Mouse (Mus musculus) stomach, postnatal 0 days (tissue): Measurements from ENCODE around the gene Atp2a3. TPM values are rescaled to one million over a fixed set of nuclear protein-coding genes. Genes with fewer than 3 reads are reported as not detected.

Experiments used
- ATAC-seq: fragments of 200-750 bp; cut with Nextera tagmentation; 2 replicates; pipeline ENCODE4 v1.8.0; 2017; ENCODE audit not compliant: low FRiP score, low TSS enrichment
- DNase-seq: peaks from one replicate; pipeline ENCODE4 v3.0.0-alpha.2; 2016; ENCODE audit warnings: low spot score
- H3K27ac ChIP-seq: fragments of 300-500 bp; sonication (generic); replicated peaks from 2 replicates; pipeline ENCODE4 v1.5.1; 2014; ENCODE audit warnings: mild to moderate bottlenecking, control low read depth
- H3K27me3 ChIP-seq: fragments of 300-500 bp; sonication (generic); 2 replicates; pipeline ENCODE4 v1.6.1; 2014; ENCODE audit warnings: low read length; ENCODE audit not compliant: control insufficient read depth, insufficient read depth
- H3K36me3 ChIP-seq: fragments of 300-500 bp; sonication (generic); 2 replicates; pipeline ENCODE4 v1.6.1; 2014; ENCODE audit warnings: low read length, mixed read lengths; ENCODE audit not compliant: control insufficient read depth, insufficient read depth
- H3K4me1 ChIP-seq: fragments of 300-500 bp; sonication (generic); replicated peaks from 2 replicates; pipeline ENCODE4 v1.6.1; 2014; ENCODE audit warnings: antibody characterized with exemption; ENCODE audit not compliant: control insufficient read depth, insufficient read depth
- H3K4me2 ChIP-seq: fragments of 300-500 bp; sonication (generic); replicated peaks from 2 replicates; pipeline ENCODE4 v1.6.1; 2014; ENCODE audit warnings: low read depth, mild to moderate bottlenecking, control low read depth, moderate library complexity
- H3K4me3 ChIP-seq: fragments of 300-500 bp; sonication (generic); 2 replicates; pipeline ENCODE4 v1.5.1; 2014; ENCODE audit warnings: low read depth, low read length, control low read depth
- H3K9ac ChIP-seq: fragments of 300-500 bp; sonication (generic); 2 replicates; pipeline ENCODE4 v1.6.1; 2014; ENCODE audit warnings: mild to moderate bottlenecking, low read length, control low read depth, mixed read lengths
- H3K9me3 ChIP-seq: fragments of 300-500 bp; sonication (generic); 2 replicates; pipeline ENCODE4 v1.6.1; 2016; ENCODE audit warnings: low read length; ENCODE audit not compliant: control insufficient read depth
- CTCF ChIP-seq: IDR thresholded peaks from 2 replicates; pipeline ENCODE4 v1.5.1; 2016; ENCODE audit warnings: antibody characterized with exemption, low read depth, mild to moderate bottlenecking, moderate library complexity
- EP300 ChIP-seq: optimal IDR thresholded peaks from 2 replicates; pipeline ENCODE3; 2016; ENCODE audit warnings: antibody characterized with exemption
- WGBS: fragments of 180-500 bp; shearing (Covaris S2); extraction: QIAGEN DNeasy Blood & Tissue Kit; methylation state at CpG from one replicate; pipeline ENCODE4 v1.1.7; 2014; 5-methylcytosine and 5-hydroxymethylcytosine counted together
- polyA plus RNA-seq: library from polyadenylated mRNA; unstranded; fragments of >200 nt; fragmentation: Nextera tagmentation; extraction: Ambion mirVana; gene quantifications from 2 replicates; pipeline ENCODE4 v1.2.1, GENCODE M21; 2015

Gene Atp2a3
- polyA plus RNA-seq, 1 experiment from 2014 or later: 19.6 TPM

GRCm38 (mm10) chr11:73009531-73010274, 48.7 kb downstream of the Atp2a3 start:
- no peak for DNase-seq
- WGBS: 60% methylated on average over 13 of the region's 13 CpGs
- H3K4me3 ChIP-seq: no peak overlapping the region

DNA sequence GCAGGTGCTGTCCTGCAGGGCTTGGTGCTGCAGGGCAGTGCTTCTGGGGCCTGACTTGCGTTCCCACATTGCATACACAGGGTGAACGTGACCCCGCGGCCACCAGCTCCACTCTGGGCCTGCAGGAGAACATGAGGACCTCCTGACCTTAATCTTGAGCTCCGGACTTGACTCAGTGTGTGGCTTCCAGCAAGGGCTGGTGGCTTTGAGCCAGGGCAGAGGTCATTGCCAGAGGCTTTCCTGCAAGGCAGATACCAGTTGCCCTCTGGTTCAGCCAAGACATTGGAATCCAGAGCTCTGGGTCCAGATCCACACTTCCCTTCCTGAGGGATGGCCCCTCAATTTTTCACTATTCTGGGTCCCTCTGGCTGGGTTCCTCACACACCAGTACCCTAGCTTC, 53.0 kb downstream of the Atp2a3 start:
- Histone ChIP-seq H3K9me3 (no peaks in the 10 kb centered on the region), H3K4me2 (no peak overlapping the region), H3K27me3 (no peaks in the 10 kb centered on the region), H3K4me1 (0 out of 2 replicates have a peak, but pooled peaks cover 3% of the 10 kb centered on the region), H3K27ac (no peak overlapping the region), H3K36me3 (no peaks in the 10 kb centered on the region), H3K4me3 (no peak overlapping the region), H3K9ac (no peak overlapping the region)
- TF ChIP-seq EP300 (no peak), CTCF (no peak)
- no peak for DNase-seq
- WGBS: 62% methylated on average over 5 of the region's 5 CpGs
- ATAC-seq: no peak

More at GRCm38 (mm10) chr11:73009531-73010274, 48.7 kb downstream of the Atp2a3 start:
- Histone ChIP-seq H3K4me1 (no peaks in the 10 kb centered on the region), H3K9ac (no peak overlapping the region), H3K9me3 (no peaks in the 10 kb centered on the region), H3K27ac (no peak overlapping the region), H3K27me3 (no peaks in the 10 kb centered on the region), H3K36me3 (no peaks in the 10 kb centered on the region), H3K4me2 (no peak overlapping the region)
- ATAC-seq: no peak
- no peak for TF ChIP-seq CTCF
- no peak for TF ChIP-seq EP300

GRCm38 (mm10) chr11:73014831-73015344, 53.9 kb downstream of the Atp2a3 start:
- no peak overlapping the region for H3K9ac ChIP-seq

GRCm38 (mm10) chr11:73015391-73016102, 54.6 kb downstream of the Atp2a3 start:
- WGBS: 52% methylated on average over 5 of the region's 5 CpGs
- no peaks in the 10 kb centered on the region for H3K36me3 ChIP-seq
- TF ChIP-seq EP300 (no peak), CTCF (no peak)
- H3K9ac ChIP-seq: no peak overlapping the region
- no peak overlapping the region for H3K4me2 ChIP-seq
- H3K27me3 ChIP-seq: no peaks in the 10 kb centered on the region
- 0 out of 2 replicates have a peak, but pooled peaks cover 6% of the 10 kb centered on the region for H3K4me1 ChIP-seq
- no peak for DNase-seq
- H3K4me3 ChIP-seq: no peak overlapping the region
- H3K9me3 ChIP-seq: no peaks in the 10 kb centered on the region
- ATAC-seq: no peak
- H3K27ac ChIP-seq: peak overlapping the region; percentile 45; the same call in 1 of the 2 replicates

More at GRCm38 (mm10) chr11:73014831-73015344, 53.9 kb downstream of the Atp2a3 start:
- no peaks in the 10 kb centered on the region for H3K9me3 ChIP-seq
- 0 out of 2 replicates have a peak, but pooled peaks cover 5% of the 10 kb centered on the region for H3K4me1 ChIP-seq
- H3K36me3 ChIP-seq: no peaks in the 10 kb centered on the region
- H3K27ac ChIP-seq: no peak overlapping the region; the same call in 1 of the 2 replicates
- no peak for TF ChIP-seq CTCF
- no peak for TF ChIP-seq EP300
- H3K27me3 ChIP-seq: no peaks in the 10 kb centered on the region
- ATAC-seq (no peak), DNase-seq (no peak)
- H3K4me3 ChIP-seq: no peak overlapping the region
- WGBS: 69% methylated on average over 4 of the region's 4 CpGs
- no peak overlapping the region for H3K4me2 ChIP-seq

DNA sequence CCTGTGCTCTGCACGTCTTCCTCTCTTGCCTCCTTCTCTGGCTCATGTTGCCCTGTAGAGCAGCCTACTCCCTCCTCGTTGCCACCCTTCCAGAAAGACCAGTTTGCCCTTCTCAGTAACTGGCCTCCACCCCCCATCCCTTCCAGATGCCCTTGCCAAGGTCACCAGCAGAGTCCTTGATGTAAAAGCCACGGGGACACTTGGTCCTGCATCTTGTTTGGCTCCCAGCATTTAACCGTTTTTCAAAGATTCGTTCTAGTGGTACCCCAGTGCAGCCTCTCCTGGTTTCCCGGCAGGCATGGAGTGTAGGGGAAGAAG, 55.1 kb downstream of the Atp2a3 start:
- H3K36me3 ChIP-seq: no peaks in the 10 kb centered on the region
- H3K9ac ChIP-seq: no peak overlapping the region
- no peak overlapping the region for H3K4me2 ChIP-seq
- H3K4me1 ChIP-seq: 0 out of 2 replicates have a peak, but pooled peaks cover 6% of the 10 kb centered on the region
- no peak for DNase-seq
- ATAC-seq: no peak
- no peaks in the 10 kb centered on the region for H3K27me3 ChIP-seq
- H3K9me3 ChIP-seq: no peaks in the 10 kb centered on the region
- TF ChIP-seq CTCF: no peak
- no peak for TF ChIP-seq EP300
- peak overlapping the region; percentile 45; the same call in 1 of the 2 replicates for H3K27ac ChIP-seq
- no peak overlapping the region for H3K4me3 ChIP-seq
- WGBS: 62% methylated on average over 6 of the region's 6 CpGs
